Mouse (Mus musculus) right cerebral cortex, adult 2 months (tissue): Measurements from ENCODE around the gene Oprd1.
A peak's percentile ranks its signal among the peaks of the same experiment; 100 is the strongest.

ENCODE experiments used
- DNase-seq, 2 experiments: peaks; one replicate each; pipeline ENCODE4 v3.0.0; 2021 to 2022; ENCODE audit warnings: low spot score in 2 of 2

Gene Oprd1

DNA sequence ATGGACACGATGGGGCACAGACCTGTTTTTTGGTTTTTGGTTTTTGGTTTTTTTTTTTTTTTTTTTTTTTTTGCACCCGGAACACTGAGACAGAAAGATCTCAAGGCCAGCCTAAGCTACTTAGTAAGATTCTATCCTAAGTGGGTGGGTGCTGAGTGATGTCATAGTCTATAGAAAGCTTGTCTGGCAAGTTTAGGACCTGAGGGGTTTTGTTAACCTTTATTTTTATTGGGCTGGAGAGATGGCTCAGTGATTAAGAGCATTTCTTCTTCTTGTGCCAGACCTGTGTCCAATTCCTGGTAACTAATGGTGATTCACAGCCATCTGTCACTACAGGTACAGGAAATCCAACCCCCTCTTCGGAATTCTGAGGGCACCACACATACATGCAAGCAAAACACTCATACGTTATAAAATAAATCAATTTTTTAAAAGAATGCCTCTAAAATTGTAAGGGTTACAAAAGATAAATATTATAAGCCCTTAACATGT lies 63.7 kb downstream of the Oprd1 start:
- no peak for DNase-seq

DNA sequence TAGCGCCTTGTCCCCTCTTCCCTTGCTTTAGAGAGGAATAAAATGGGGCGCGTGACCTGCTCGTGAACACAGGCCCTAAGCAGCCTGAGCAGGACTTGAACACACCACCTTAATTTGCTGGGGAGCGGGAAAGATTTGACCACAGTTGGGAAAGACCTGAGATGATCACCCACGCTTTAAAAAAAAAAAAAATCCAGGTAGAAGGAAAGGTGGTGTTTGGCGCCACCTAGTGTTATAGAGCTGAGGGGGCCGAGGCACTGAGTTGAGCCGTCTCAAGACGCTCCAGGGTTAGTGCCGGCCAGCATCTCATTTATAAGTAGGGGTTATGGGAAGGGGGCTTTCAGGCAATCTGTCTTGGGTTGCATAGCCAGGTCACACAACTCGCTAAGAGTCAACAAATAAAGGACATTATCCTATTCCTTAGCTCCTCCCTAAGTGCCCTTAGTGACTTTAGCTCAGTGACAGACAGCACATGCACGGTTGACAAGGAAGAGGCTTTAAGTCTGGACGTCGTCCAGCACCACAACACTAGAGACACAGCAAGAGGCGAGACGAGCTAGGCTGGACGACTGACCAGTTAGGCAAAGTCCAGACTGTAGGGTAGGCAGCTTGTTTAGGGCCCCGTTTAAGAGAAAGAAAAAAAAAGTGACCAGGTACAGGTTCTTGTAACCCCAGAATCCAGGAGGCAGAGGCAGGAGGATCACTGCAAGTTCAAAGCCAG lies 64.6 kb downstream of the Oprd1 start:
- peak; percentile 73 to 77 for DNase-seq

DNA sequence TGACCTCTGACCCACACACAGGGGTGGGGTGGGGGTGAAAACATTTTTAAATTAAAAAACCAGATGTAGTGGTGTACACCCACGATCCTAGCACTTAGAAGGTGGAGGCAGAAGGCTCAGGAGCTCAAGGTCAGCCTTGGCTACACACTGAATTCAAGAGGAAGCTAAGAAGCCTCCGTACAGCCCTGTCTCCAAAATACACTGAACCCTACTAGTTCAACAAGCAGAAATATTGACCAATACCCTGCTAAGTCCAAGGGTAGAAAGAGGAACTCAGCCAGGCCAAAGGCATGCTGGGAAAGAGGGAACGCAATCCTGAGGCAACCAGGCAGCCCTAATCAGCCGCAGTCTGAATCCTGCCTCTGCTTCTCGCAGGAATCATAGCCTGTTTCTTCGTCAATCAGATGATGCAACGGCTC lies 66.0 kb downstream of the Oprd1 start:
- peak in 1 of 2 experiments; percentile 20 for DNase-seq

GRCm38 (mm10) chr4:132077445-132077844 lies 66.8 kb downstream of the Oprd1 start:
- peak in 1 of 2 experiments; percentile 25 for DNase-seq

DNA sequence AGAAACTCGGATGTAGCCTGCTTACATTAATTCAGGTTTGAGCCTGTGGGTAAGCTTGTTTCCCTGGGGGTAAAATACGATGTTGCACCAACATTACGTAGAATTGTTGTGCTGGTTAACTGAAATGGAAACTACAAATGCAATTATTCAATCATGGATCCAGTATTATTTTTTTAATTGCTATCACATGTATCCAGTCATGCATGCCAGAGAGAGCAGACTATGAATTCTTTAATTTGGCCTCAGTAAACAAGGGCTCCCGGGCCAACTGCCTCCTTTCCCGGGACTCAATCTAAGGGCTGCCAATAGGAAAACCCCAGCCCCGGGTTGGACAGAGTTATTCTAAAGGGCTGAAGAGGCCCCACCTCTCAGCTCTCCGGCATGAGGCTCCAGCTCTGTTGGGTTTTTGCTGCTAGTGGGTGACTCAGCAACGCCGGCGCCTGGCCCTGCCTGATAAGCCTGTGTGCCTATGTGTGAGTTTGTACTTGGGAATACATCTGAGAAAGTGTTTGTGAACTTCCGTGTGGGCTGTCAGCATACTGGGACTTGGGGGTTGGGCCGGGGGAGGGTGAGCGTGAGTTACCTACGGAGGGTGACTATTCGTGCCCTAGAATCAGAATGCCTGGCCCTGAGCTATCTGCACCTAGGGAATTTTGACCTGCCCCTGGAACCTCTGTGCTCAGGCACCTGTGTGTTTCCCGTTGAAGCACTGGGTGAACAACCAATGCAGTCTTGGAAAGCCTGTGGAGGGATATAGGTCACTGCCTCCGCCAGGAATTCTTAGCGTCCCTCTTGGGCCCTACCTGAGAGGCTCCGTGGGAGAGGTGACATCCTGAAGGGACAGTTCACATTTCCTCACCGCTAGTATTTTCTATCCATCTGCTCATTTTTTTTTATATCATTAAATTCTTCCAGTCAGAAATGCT lies 67.5 kb downstream of the Oprd1 start:
- DNase-seq, result peak; percentile 53 to 71

DNA sequence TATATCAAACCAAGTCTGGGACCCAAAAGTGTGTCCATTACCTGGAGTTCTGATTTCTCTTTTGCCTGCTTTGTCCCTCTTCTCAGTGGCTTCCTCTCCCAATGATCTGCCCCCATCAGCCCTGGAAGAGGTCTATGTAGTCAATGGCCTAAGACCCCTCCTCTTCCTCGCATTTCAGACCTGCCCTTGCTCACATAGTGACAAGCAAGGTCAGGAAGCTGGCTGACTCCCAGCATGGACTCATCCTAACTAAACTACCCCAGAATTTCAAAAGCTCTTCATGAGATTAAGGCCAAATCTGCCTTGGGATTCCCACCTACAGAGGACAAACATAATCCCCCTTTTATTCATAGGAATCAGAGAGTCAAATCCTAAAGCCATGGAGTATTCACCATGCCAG lies 68.5 kb downstream of the Oprd1 start:
- no peak for DNase-seq

- peak; percentile 94 to 96 for DNase-seq
These were observed 69.1 kb downstream of the Oprd1 start, which contains the start of gene Epb41 for GRCm38 (mm10) chr4:132074933-132075769. TSS of gene Epb41 (minus strand) at chr4:132075321.

- DNase-seq, result peak in 1 of 2 experiments; percentile 15
These were observed 70.0 kb downstream of the Oprd1 start, which contains the start of gene Gm10300 for GRCm38 (mm10) chr4:132074077-132074932. TSS of gene Gm10300 (plus strand) at chr4:132074697.

DNA sequence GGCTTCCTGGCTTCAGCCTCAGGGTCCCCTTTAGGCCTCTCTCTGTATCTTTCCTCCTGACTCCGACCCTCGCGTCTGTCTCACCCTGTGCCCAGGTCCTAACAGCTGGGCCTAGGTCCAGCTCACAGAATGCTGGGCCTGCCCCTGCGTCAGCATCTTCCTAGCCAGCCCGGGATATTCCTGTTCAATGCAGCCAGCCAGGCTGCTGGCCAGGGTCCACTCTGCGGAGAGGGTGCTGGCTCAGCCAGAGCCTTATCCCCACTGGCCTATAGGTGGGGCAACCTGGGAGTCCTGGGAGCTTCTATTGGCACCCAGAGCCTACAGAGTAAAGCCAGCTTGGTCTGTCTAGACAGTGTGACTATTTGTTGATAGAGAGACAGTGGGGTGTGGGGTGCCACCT lies 71.3 kb downstream of the Oprd1 start:
- DNase-seq, result no peak

DNA sequence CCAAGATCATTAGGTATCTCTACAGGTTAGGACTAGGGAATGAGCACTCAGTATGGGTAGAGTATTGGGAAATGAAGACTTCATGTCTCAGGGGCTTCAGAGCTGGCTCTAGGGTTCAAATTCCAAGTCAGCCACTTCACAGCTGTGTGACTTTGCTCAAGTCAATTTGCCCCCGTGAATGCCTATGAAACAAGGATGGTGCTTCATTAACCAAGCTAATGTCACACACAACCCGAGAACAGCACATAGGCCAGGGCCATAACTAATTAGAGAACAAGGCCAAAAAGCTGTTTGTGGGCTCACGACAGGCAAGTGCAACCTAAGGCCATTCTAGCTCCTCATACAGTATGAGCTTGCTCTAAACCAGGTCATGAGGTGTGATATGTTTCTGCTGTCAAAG lies 72.1 kb downstream of the Oprd1 start:
- no peak for DNase-seq

DNA sequence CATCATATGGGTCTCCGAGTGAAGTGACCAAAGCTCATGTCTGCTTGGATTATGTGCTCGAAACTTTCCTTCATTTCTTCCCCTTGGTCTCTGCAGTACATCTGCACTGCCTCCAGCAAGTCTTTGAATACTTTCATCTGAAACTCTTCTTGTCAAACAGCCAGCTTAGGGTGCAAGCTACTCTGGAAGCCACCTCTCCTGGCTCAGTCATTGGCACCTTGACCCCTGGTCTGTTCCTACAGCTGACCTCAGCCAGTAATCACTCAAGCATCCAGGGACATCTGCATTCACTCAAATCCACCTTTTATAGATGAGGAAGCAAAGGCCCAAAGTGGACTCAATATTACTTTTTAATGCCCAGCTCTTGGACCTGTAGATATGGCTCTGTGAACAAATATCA lies 72.6 kb downstream of the Oprd1 start:
- DNase-seq, result no peak

DNA sequence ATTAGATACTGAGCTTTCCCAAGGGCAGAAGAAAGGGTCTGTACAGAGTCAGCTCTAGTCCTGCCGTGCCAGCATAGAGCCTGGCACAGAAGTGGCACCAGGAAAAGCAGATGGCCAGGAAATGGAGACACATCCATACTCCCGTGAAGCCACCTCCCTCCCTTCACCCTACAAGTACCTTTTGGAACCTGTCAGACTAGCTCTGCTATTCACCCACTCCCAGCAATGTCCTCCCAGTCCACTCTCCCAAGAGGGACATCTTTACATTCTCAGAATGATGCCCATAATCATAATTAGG lies 76.4 kb downstream of the Oprd1 start:
- no peak for DNase-seq

- no peak for DNase-seq
These were observed 77.0 kb downstream of the Oprd1 start for GRCm38 (mm10) chr4:132067112-132067937.

- no peak for DNase-seq
These were observed 78.0 kb downstream of the Oprd1 start for GRCm38 (mm10) chr4:132066101-132066773.

DNA sequence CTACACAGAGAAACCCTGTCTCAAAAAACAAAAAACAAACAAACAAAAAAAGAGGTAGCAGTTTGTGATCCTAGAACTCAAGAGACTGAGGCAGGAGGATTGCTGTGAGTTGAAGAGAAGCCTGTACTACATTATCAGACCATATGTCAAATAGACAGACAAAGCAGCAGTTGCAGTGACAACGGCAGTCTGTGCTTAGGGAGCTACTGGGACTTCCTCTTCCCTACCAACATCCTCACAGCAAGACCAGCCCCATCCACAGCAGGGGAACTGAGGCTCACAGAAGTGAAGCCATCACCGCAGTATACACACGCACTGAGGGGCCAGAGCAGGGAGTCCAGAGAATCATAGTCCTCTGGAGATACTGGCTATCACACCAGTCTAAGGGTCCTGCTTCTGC lies 78.7 kb downstream of the Oprd1 start:
- DNase-seq, result no peak

DNA sequence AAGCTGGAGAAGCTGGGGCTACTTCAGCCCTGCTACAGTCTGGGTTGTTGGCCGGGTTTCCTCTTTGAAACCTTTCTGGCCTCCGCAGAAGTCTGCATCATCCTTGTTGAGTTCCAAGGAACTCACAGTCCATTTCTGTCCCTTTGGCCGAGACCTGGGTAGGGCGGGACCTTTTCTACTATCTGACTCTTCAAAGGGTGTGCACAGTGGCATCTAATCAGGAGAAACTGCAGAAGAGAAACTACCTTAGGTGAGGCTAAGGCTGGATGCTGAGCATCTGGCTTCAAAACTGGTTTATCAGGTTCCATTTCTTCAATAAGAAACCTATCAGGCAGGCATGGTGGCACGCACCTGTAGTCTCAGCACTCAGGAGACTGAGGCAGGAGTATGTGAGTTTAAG lies 79.7 kb downstream of the Oprd1 start:
- no peak for DNase-seq

- DNase-seq, result no peak
These were observed 81.1 kb downstream of the Oprd1 start for GRCm38 (mm10) chr4:132062934-132063884.

DNA sequence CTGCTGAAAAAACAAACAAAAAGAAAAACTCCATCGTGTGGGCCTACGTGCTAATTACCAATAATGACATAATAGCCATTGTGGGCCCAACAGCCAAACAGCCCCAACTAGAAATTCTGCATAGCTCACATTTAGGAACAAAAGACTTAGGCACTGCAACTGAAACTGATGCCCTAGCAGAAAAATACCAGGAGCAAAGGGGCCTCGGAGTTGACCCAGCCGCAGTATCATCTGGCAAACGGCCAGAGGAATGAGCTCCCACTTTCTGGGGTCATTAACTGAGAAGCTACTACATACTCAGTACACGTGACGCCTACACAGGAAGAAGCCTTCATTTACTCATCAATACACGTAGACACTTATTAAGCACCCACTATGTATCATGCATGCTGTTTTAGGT lies 82.0 kb downstream of the Oprd1 start:
- no peak for DNase-seq
